Mouse (Mus musculus) embryonic facial prominence, embryonic 11.5 days (tissue): Measurements from ENCODE around the gene Sp7. TPM values are rescaled to one million over a fixed set of nuclear protein-coding genes. Genes with fewer than 3 reads are reported as not detected.

Experiments
- ATAC-seq: fragments of 200-750 bp; cut with Nextera tagmentation; replicated peaks from 2 replicates; pipeline ENCODE4 v1.8.0; 2017; ENCODE audit warnings: low read depth; ENCODE audit not compliant: insufficient number of reproducible peaks, low FRiP score, low TSS enrichment
- DNase-seq: peaks from one replicate; pipeline ENCODE4 v3.0.0-alpha.2; 2015; ENCODE audit warnings: low spot score
- H3K27ac ChIP-seq: fragments of 300-500 bp; sonication (generic); replicated peaks from 2 replicates; pipeline ENCODE4 v1.5.1; 2014; ENCODE audit warnings: mild to moderate bottlenecking, low read depth, low read length, control low read depth
- H3K27me3 ChIP-seq: fragments of 300-500 bp; sonication (generic); 2 replicates; pipeline ENCODE4 v1.6.1; 2014; ENCODE audit warnings: mild to moderate bottlenecking, low read length, moderate library complexity, mixed read lengths; ENCODE audit not compliant: control insufficient read depth, insufficient read depth
- H3K36me3 ChIP-seq: fragments of 300-500 bp; sonication (generic); replicated peaks from 2 replicates; pipeline ENCODE4 v1.6.1; 2014; ENCODE audit warnings: low read depth, mild to moderate bottlenecking, low read length, moderate library complexity, mixed read lengths; ENCODE audit not compliant: control insufficient read depth, insufficient read depth
- H3K4me1 ChIP-seq: fragments of 300-500 bp; sonication (generic); 2 replicates; pipeline ENCODE4 v1.6.1; 2014; ENCODE audit warnings: low read length, mixed read lengths; ENCODE audit not compliant: control insufficient read depth, insufficient read depth
- H3K4me2 ChIP-seq: fragments of 300-500 bp; sonication (generic); 2 replicates; pipeline ENCODE4 v1.6.1; 2014; ENCODE audit warnings: low read depth, mild to moderate bottlenecking, control low read depth, low read length, moderate library complexity
- H3K4me3 ChIP-seq: fragments of 300-500 bp; sonication (generic); 2 replicates; pipeline ENCODE4 v1.5.1; 2014; ENCODE audit warnings: low read depth, low read length, control low read depth
- H3K9ac ChIP-seq: fragments of 300-500 bp; sonication (generic); replicated peaks from 2 replicates; pipeline ENCODE4 v1.6.1; 2014; ENCODE audit warnings: mild to moderate bottlenecking, control low read depth, low read length
- H3K9me3 ChIP-seq: fragments of 300-500 bp; sonication (generic); replicated peaks from 2 replicates; pipeline ENCODE4 v1.6.1; 2016; ENCODE audit warnings: mild to moderate bottlenecking, low read length, inconsistent platforms, mixed read lengths; ENCODE audit not compliant: control insufficient read depth
- WGBS: fragments of 180-500 bp; shearing (Covaris S2); extraction: QIAGEN DNeasy Blood & Tissue Kit; methylation state at CpG from one replicate; pipeline ENCODE4 v1.1.7; 2014; 5-methylcytosine and 5-hydroxymethylcytosine counted together
- polyA plus RNA-seq: library from polyadenylated mRNA; unstranded; fragments of >200 nt; fragmentation: Nextera tagmentation; extraction: Ambion mirVana; gene quantifications from 2 replicates; pipeline ENCODE4 v1.2.1, GENCODE M21; 2014

Gene Sp7
- polyA plus RNA-seq, 1 experiment from 2014 or later: 2.4 TPM

DNA sequence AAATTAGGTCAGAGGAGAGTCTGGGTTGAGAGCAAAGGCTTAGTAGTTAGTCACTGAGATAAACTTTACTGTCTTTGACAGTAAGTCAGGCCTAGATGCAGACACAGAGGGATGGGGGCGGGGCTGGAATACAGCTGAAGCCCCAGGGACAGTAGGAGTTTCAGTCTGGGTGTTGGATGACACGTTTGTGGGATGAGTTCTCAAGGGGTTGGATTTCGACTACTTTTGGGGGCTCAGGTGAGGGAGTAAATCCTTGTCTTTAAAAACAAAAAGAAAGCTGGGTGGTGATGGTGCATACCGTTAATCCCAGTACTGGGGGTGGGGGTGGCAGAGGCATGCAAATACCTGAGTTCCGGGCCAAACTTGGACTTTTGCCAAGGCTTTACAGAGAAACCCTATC is 31.6 kb upstream of the Sp7 start:
- Histone ChIP-seq H3K27ac (no peak overlapping the region), H3K36me3 (no peaks in the 10 kb centered on the region), H3K4me1 (no peaks in the 10 kb centered on the region; the same call in 1 of the 2 replicates), H3K9ac (no peak overlapping the region), H3K4me2 (no peak overlapping the region), H3K27me3 (no peaks in the 10 kb centered on the region), H3K4me3 (no peak overlapping the region), H3K9me3 (no peaks in the 10 kb centered on the region)
- no peak for ATAC-seq
- WGBS: 22% methylated on average over 5 of the region's 5 CpGs
- peak; percentile 14 for DNase-seq

DNA sequence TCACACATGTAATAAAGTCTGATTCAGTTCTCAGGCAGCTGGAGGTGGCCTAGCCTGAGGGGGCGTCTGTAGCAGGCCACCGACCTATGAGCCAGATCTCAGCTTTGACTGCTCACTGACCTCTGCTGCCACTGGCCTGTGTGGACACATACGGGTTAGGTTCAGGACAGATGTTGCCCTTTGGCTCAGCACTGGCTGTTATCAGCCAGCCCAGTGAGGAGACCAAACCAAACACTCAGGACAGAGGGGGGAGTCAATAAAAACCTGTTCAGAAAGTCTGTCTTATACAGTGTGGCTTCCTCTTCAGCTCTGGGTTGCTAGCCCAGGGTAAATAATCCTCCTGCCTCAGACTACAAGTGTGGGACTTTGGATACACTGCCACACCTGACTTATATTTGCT is 28.1 kb upstream of the Sp7 start:
- Histone ChIP-seq H3K9ac (no peak overlapping the region), H3K9me3 (no peaks in the 10 kb centered on the region), H3K36me3 (no peaks in the 10 kb centered on the region), H3K27me3 (no peaks in the 10 kb centered on the region), H3K4me3 (no peak overlapping the region), H3K4me2 (no peak overlapping the region), H3K27ac (no peak overlapping the region), H3K4me1 (no peaks in the 10 kb centered on the region; the same call in 1 of the 2 replicates)
- DNase-seq (no peak), ATAC-seq (0 out of 2 replicates have a peak, but pooled peaks have one; percentile 25)
- 4% methylated on average over 3 of the region's 3 CpGs for WGBS

DNA sequence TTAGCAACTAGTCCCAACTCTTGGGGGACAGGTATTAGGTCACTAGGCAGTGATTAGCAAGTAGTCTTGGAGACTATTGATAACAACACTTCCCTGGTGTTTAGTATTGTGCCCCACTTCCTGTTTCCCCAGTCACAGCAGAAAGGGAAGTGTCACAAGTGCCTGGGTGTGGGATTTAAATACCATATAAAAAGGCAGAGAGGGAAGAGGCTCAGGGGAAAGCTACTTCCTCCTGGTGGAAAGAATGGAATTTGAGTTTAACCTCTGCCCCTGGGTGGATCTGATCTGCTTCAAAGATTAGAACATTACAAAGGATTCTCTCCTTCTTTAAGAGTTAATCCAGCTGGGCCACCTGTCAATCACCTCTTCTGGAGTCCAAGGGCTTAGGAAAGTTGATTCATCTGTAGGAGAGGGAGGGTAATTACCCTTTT is 26.6 kb upstream of the Sp7 start:
- Histone ChIP-seq H3K27me3 (no peaks in the 10 kb centered on the region), H3K4me2 (no peak overlapping the region), H3K36me3 (no peaks in the 10 kb centered on the region), H3K4me3 (no peak overlapping the region), H3K9me3 (no peaks in the 10 kb centered on the region), H3K27ac (no peak overlapping the region), H3K9ac (no peak overlapping the region), H3K4me1 (no peaks in the 10 kb centered on the region; the same call in 1 of the 2 replicates)
- no peak for ATAC-seq
- peak; percentile 40 for DNase-seq

DNA sequence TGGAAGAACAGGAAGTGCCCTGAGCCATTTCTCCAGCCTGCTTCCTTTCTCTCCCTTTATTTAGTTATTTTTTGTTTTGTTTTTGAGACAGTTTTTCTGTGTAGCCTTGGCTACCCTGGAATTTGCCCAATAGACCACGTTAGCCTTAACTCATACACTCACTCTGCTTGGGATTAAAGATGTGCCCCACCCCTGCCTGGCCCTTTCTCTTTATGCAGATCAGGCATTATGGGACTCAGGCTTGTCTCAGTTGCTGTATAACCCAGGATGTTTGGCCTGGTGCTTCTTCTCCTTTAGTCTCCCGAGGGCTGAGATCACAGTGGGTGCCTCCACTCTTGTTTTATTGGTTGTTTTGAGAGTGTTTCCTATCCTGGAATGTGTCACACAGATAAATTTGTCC is 25.5 kb upstream of the Sp7 start:
- Histone ChIP-seq H3K27ac (no peak overlapping the region), H3K4me1 (no peaks in the 10 kb centered on the region), H3K4me2 (no peak overlapping the region), H3K36me3 (no peaks in the 10 kb centered on the region), H3K27me3 (no peaks in the 10 kb centered on the region), H3K9ac (no peak overlapping the region), H3K9me3 (no peaks in the 10 kb centered on the region), H3K4me3 (no peak overlapping the region)
- 51% methylated on average over 2 of the region's 2 CpGs for WGBS
- ATAC-seq: no peak
- DNase-seq: no peak

DNA sequence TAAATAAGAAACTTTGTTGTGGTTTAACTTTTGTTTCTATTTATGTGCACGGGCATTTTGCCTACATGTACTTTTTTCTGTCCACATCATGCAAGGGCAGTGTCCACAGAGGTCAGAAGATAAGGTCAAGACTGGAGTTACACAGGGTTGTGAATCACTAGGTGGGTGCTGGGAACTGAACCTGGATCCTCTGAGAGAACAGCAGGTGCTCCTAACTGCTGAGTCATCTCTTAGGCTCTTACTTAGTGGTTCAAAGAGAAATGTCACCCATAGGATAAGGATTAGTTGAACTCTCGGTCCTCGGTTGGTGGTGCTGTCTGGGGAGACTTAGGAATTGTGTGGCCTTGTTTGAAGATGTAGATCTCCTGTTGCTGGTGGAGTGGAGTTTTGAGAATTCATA is 22.0 kb upstream of the Sp7 start:
- H3K36me3 ChIP-seq: no peaks in the 10 kb centered on the region
- no peaks in the 10 kb centered on the region for H3K9me3 ChIP-seq
- ATAC-seq (no peak), DNase-seq (no peak)
- H3K9ac ChIP-seq: no peak overlapping the region
- no peaks in the 10 kb centered on the region for H3K27me3 ChIP-seq
- no peak overlapping the region for H3K4me3 ChIP-seq
- 83% methylated on average over 3 of the region's 3 CpGs for WGBS
- no peak overlapping the region for H3K4me2 ChIP-seq
- H3K4me1 ChIP-seq: no peaks in the 10 kb centered on the region
- H3K27ac ChIP-seq: no peak overlapping the region

DNA sequence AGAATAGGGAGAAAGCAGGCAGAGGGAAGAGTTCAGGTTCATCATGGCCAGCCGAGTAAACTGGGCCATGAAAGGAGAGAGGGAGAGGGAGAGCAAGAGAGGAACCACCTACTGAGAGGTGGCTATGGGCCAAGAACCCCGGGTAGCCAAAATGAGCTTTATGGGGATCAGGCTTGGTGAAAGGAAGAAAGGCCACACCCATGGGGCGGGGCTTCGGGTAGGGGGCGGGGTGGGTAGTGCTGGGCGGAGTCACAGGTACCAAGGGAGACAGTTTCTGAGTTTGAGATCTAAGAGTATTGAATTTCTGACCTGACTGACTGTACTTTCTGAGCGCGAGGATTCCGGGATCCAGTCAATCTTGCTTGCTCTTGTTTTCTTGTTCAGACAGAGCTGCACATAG is 19.7 kb upstream of the Sp7 start:
- ATAC-seq: no peak
- no peak for DNase-seq
- 51% methylated on average over 9 of the region's 9 CpGs for WGBS

DNA sequence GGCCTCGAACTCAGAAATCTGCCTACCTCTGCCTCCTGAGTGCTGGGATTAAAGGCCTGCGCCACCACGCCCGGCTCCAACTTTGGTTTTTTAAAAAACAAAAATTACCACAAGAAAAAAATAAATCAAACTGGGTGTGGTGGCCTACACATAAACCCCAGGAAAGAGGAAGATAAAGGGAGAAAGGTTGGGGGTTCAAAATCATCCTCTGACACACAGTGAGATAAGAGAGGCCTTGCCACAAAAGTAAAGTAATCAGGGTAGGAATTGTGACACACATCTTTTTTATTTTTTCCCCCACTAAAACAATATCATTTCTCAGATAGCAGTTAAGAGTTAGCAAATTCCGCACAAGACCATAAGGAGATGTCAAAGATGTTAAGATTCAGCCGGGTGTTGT is 16.7 kb upstream of the Sp7 start:
- Histone ChIP-seq H3K27ac (no peak overlapping the region), H3K27me3 (no peaks in the 10 kb centered on the region), H3K9me3 (no peaks in the 10 kb centered on the region), H3K36me3 (no peaks in the 10 kb centered on the region), H3K9ac (no peak overlapping the region), H3K4me3 (no peak overlapping the region), H3K4me1 (no peaks in the 10 kb centered on the region), H3K4me2 (no peak overlapping the region)
- ATAC-seq: no peak
- 89% methylated on average over 6 of the region's 6 CpGs for WGBS
- DNase-seq: no peak

More for the DNA sequence above, 19.7 kb upstream of the Sp7 start:
- Histone ChIP-seq H3K4me2 (no peak overlapping the region), H3K36me3 (no peaks in the 10 kb centered on the region), H3K9ac (no peak overlapping the region), H3K4me3 (no peak overlapping the region), H3K9me3 (no peaks in the 10 kb centered on the region), H3K27ac (no peak overlapping the region), H3K27me3 (no peaks in the 10 kb centered on the region), H3K4me1 (no peaks in the 10 kb centered on the region)

DNA sequence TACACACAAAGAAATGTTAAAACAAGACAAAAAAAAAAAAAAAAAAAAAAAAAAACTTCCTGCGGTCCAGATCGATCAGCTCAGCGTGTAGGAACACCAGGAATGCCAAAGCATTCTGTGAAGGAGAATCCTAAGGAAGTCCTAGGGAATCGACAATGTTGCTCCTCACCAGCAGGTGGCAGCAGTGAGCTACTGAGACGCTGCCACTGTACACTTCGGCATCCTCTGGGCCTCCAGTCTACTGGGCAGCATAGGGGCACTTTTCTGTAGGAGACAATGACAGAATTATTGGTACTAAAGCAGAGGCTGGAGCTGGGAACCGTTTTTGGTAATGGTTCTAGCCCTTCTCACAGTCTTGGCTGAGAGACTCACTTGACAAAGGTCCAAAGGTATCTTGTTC is 14.6 kb upstream of the Sp7 start:
- Histone ChIP-seq H3K36me3 (no peaks in the 10 kb centered on the region), H3K4me2 (no peak overlapping the region), H3K9ac (no peak overlapping the region), H3K4me3 (no peak overlapping the region), H3K27me3 (no peaks in the 10 kb centered on the region), H3K27ac (no peak overlapping the region), H3K9me3 (no peaks in the 10 kb centered on the region), H3K4me1 (peaks cover 3% of the 10 kb centered on the region; the same call in 1 of the 2 replicates)
- DNase-seq: peak; percentile 96
- peak; percentile 54; the same call in 1 of the 2 replicates for ATAC-seq
- WGBS: under 1% methylated on average over 7 of the region's 7 CpGs
